Mouse (Mus musculus) kidney, adult 2 months (tissue): ENCODE measurements around the gene Leng1.

Experiments used
- CTCF ChIP-seq: fragments of 200-500 bp; conservative IDR thresholded peaks from 2 replicates; pipeline ENCODE4 v1.5.1; 2011; ENCODE audit warnings: low read depth, mild to moderate bottlenecking, control low read depth, low read length, moderate library complexity, mixed read lengths; ENCODE audit not compliant: insufficient read depth, insufficient read length
- POLR2A ChIP-seq: fragments of 200-500 bp; IDR thresholded peaks from one replicate; pipeline ENCODE4 v1.6.1; 2011; ENCODE audit warnings: low read depth, low read length, control low read depth

DNA sequence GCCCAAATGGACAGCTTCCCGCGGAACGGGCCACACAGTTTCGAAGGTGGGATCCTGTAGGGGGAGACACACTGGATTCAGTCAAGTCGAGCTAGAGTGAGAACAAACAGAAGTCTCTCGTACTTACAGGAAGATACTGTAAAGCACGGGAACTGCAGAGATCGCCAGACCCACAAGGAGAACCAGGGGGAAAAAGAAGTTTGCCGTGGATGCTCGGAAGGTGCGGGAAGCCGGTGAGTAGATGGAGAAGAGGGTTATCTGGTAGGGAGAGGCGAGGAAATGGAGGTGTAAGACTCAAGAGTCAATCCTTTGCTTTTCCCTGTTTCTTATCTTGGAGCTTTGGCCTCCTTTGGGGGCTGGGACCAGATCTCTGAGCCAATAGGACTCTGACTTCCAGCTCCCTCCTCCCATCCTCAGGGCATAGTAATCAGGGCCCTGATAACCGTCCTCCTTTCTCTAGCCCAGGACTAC lies 1.3 kb upstream of the Leng1 start:
- TF ChIP-seq CTCF (no peak), POLR2A (no peak)
